Mouse (Mus musculus) forebrain, postnatal 0 days (tissue): ENCODE results near the gene Treml2. TPM values are rescaled to one million over a fixed set of nuclear protein-coding genes. Genes with fewer than 3 reads are reported as not detected.

Source experiments
- ATAC-seq: fragments of 200-750 bp; cut with Nextera tagmentation; 2 replicates; pipeline ENCODE4 v1.8.0; 2017; ENCODE audit warnings: mild to moderate bottlenecking, moderate library complexity
- DNase-seq: peaks from one replicate; pipeline ENCODE4 v3.0.0-alpha.2; 2015
- H3K27ac ChIP-seq: fragments of 300-500 bp; sonication (generic); 2 replicates; pipeline ENCODE4 v1.5.1; 2014; ENCODE audit warnings: low read depth, mild to moderate bottlenecking, antibody characterized with exemption, low read length, moderate library complexity, mixed read lengths
- H3K27me3 ChIP-seq: fragments of 300-500 bp; sonication (generic); 2 replicates; pipeline ENCODE4 v1.6.1; 2014; ENCODE audit warnings: mild to moderate bottlenecking, low read length, mixed read lengths; ENCODE audit not compliant: insufficient read depth
- H3K36me3 ChIP-seq: fragments of 300-500 bp; sonication (generic); 2 replicates; pipeline ENCODE4 v1.6.1; 2014; ENCODE audit warnings: mild to moderate bottlenecking, moderate library complexity; ENCODE audit not compliant: insufficient read depth
- H3K4me1 ChIP-seq: fragments of 300-500 bp; sonication (generic); 2 replicates; pipeline ENCODE4 v1.6.1; 2014; ENCODE audit warnings: antibody characterized with exemption; ENCODE audit not compliant: insufficient read depth
- H3K4me2 ChIP-seq: fragments of 300-500 bp; sonication (generic); 2 replicates; pipeline ENCODE4 v1.6.1; 2014; ENCODE audit warnings: low read depth, mild to moderate bottlenecking, moderate library complexity
- H3K4me3 ChIP-seq: fragments of 300-500 bp; sonication (generic); 2 replicates; pipeline ENCODE4 v1.5.1; 2014; ENCODE audit warnings: low read depth, low read length, mixed read lengths
- H3K9ac ChIP-seq: fragments of 300-500 bp; sonication (generic); 2 replicates; pipeline ENCODE4 v1.6.1; 2014; ENCODE audit warnings: mild to moderate bottlenecking
- H3K9me3 ChIP-seq: fragments of 300-500 bp; sonication (generic); 2 replicates; pipeline ENCODE4 v1.6.1; 2016; ENCODE audit warnings: low read length
- CTCF ChIP-seq: sonication (generic); IDR thresholded peaks from 2 replicates; pipeline ENCODE4 v1.5.1; 2016; ENCODE audit warnings: antibody characterized with exemption, control low read depth, low read depth
- WGBS: fragments of 180-500 bp; shearing (Covaris S2); extraction: QIAGEN DNeasy Blood & Tissue Kit; methylation state at CpG from one replicate; pipeline ENCODE4 v1.1.7; 2014; 5-methylcytosine and 5-hydroxymethylcytosine counted together
- polyA plus RNA-seq: library from polyadenylated mRNA; unstranded; fragments of >200 nt; fragmentation: Nextera tagmentation; extraction: Ambion mirVana; gene quantifications from 2 replicates; pipeline ENCODE4 v1.2.1, GENCODE M21; 2015
- total RNA-seq: library from RNA; depleted of rRNA; stranded (reverse); fragments of >200 nt; gene quantifications from 2 replicates; pipeline ENCODE4 v1.2.3, GENCODE M21; 2014

Treml2 gene
- total and polyA plus RNA-seq, 2 experiments from 2014 or later, result 0.07 to 0.43 TPM

- no peaks in the 10 kb centered on the region for H3K4me1 ChIP-seq
- H3K27me3 ChIP-seq, result no peaks in the 10 kb centered on the region
- no peaks in the 10 kb centered on the region for H3K36me3 ChIP-seq
- no peak for TF ChIP-seq CTCF
- WGBS, result 3% methylated on average over 2 of the region's 2 CpGs
- no peak overlapping the region for H3K4me2 ChIP-seq
- ATAC-seq (no peak), DNase-seq (no peak)
- no peak overlapping the region for H3K9ac ChIP-seq
- H3K4me3 ChIP-seq, result no peak overlapping the region
- no peak overlapping the region for H3K27ac ChIP-seq
- no peaks in the 10 kb centered on the region for H3K9me3 ChIP-seq
Measured at GRCm38 (mm10) chr17:48266138-48266537, 33.2 kb upstream of the Treml2 start.

GRCm38 (mm10) chr17:48266610-48267304 lies 32.5 kb upstream of the Treml2 start:
- no peak for DNase-seq
- TF ChIP-seq CTCF, result no peak
- ATAC-seq, result no peak
- Histone ChIP-seq H3K27ac (no peak overlapping the region), H3K4me1 (no peaks in the 10 kb centered on the region), H3K9me3 (no peaks in the 10 kb centered on the region), H3K4me2 (no peak overlapping the region), H3K27me3 (no peaks in the 10 kb centered on the region), H3K4me3 (no peak overlapping the region), H3K36me3 (no peaks in the 10 kb centered on the region), H3K9ac (no peak overlapping the region)
- WGBS, result 34% methylated on average over 2 of the region's 2 CpGs

- H3K4me3 ChIP-seq, result no peak overlapping the region
- TF ChIP-seq CTCF, result no peak
- no peak for DNase-seq
Measured at GRCm38 (mm10) chr17:48267591-48267990, 31.7 kb upstream of the Treml2 start.

GRCm38 (mm10) chr17:48268276-48268675 lies 31.0 kb upstream of the Treml2 start:
- Histone ChIP-seq H3K4me1 (no peaks in the 10 kb centered on the region), H3K4me2 (no peak overlapping the region), H3K9ac (no peak overlapping the region), H3K27ac (no peak overlapping the region), H3K27me3 (no peaks in the 10 kb centered on the region), H3K4me3 (no peak overlapping the region), H3K9me3 (no peaks in the 10 kb centered on the region), H3K36me3 (no peaks in the 10 kb centered on the region)
- ATAC-seq, result no peak
- no peak for TF ChIP-seq CTCF
- no peak for DNase-seq

More at GRCm38 (mm10) chr17:48267591-48267990, 31.7 kb upstream of the Treml2 start:
- Histone ChIP-seq H3K36me3 (no peaks in the 10 kb centered on the region), H3K4me1 (no peaks in the 10 kb centered on the region), H3K9me3 (no peaks in the 10 kb centered on the region), H3K27ac (no peak overlapping the region), H3K27me3 (no peaks in the 10 kb centered on the region), H3K9ac (no peak overlapping the region), H3K4me2 (no peak overlapping the region)
- WGBS, result 100% methylated on average over 1 of the region's 1 CpGs
- no peak for ATAC-seq

GRCm38 (mm10) chr17:48269833-48270232 lies 29.5 kb upstream of the Treml2 start:
- Histone ChIP-seq H3K27ac (no peak overlapping the region), H3K4me3 (no peak overlapping the region), H3K4me1 (no peaks in the 10 kb centered on the region), H3K9me3 (no peaks in the 10 kb centered on the region), H3K36me3 (no peaks in the 10 kb centered on the region), H3K27me3 (no peaks in the 10 kb centered on the region), H3K9ac (no peak overlapping the region), H3K4me2 (no peak overlapping the region)
- DNase-seq, result no peak
- ATAC-seq, result no peak
- no peak for TF ChIP-seq CTCF
- WGBS, result 79% methylated on average over 4 of the region's 4 CpGs

- H3K4me3 ChIP-seq, result no peak overlapping the region
- H3K4me2 ChIP-seq, result no peak overlapping the region
- no peak for DNase-seq
- no peak for ATAC-seq
- no peaks in the 10 kb centered on the region for H3K36me3 ChIP-seq
- H3K9ac ChIP-seq, result no peak overlapping the region
- 87% methylated on average over 5 of the region's 5 CpGs for WGBS
- no peak overlapping the region for H3K27ac ChIP-seq
- H3K4me1 ChIP-seq, result no peaks in the 10 kb centered on the region
- no peaks in the 10 kb centered on the region for H3K27me3 ChIP-seq
- TF ChIP-seq CTCF, result no peak
- no peaks in the 10 kb centered on the region for H3K9me3 ChIP-seq
Measured at GRCm38 (mm10) chr17:48272158-48272557, 27.1 kb upstream of the Treml2 start.

GRCm38 (mm10) chr17:48272598-48272997 lies 26.7 kb upstream of the Treml2 start:
- no peaks in the 10 kb centered on the region for H3K27me3 ChIP-seq
- no peak for ATAC-seq
- H3K4me1 ChIP-seq, result no peaks in the 10 kb centered on the region
- no peaks in the 10 kb centered on the region for H3K9me3 ChIP-seq
- TF ChIP-seq CTCF, result no peak
- no peak for DNase-seq
- WGBS, result 93% methylated on average over 4 of the region's 4 CpGs
- no peak overlapping the region for H3K27ac ChIP-seq
- no peak overlapping the region for H3K4me3 ChIP-seq
- no peak overlapping the region for H3K4me2 ChIP-seq
- no peak overlapping the region for H3K9ac ChIP-seq
- no peaks in the 10 kb centered on the region for H3K36me3 ChIP-seq
